Mouse (Mus musculus): Measurements from ENCODE around the gene Tfcp2l1. TPM values are rescaled to one million over a fixed set of nuclear protein-coding genes. Genes with fewer than 3 reads are reported as not detected.

Gene Tfcp2l1
- 3.4 TPM for polyA plus RNA-seq (2014; fragmentation: Illumina TruSeq; extraction: RNeasy Lipid Tissue Mini Kit (QIAGEN cat#74804))

GRCm38 (mm10) chr1:118627781-118628464 lies at the start of gene Tfcp2l1:
Tfcp2l1 (plus strand) TSS chr1:118627945.

Other genes starting within 250 kb of the Tfcp2l1 start
- gene Clasp1, start 238.9 kb upstream of the Tfcp2l1 start, polyA plus RNA-seq (2014; fragmentation: Illumina TruSeq; extraction: RNeasy Lipid Tissue Mini Kit (QIAGEN cat#74804)), result 48.0 TPM

Data from ovary, adult 10 weeks (tissue).